In the genomic region with DNA sequence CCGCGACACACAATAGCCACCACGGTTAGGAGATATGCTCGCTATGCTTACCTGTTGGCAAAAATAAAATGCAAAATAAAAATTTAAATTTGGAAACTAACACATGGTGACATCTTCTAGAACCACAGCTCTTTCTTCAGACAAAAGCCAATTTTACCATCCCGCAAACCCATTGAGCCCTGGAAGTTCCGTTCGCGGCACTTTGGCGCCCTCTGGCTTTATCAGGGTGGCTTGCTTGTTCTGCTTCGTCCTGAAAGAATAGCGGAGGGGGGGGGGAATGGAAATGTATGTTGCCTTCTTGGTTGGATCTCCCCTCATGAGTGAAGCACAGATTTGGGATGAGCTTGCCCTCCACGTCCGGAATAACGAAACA, we compare ENCODE assay signal across 8 mouse cellular contexts. TPM values are rescaled to one million over a fixed set of nuclear protein-coding genes. Genes with fewer than 3 reads are reported as not detected.
DNase-seq lines count a peak whose midpoint lies in the region; ATAC-seq and TF ChIP-seq lines count a peak whose summit lies in the region.

No protein-coding gene starts in this region.

- peaks cover 0 to 3% of the 10 kb centered on the region in 2 experiments; a peak in 1 of 4 replicates for H3K4me1 ChIP-seq in ES-E14 (ENCODE audit: control insufficient read depth in 2 of 2, insufficient read depth in 2 of 2, low read length in 2 of 2, poor library complexity in 1 of 2)
- H3K4me1 ChIP-seq in cerebellum, adult 2 months (ENCODE audit: control insufficient read depth, insufficient read depth, low read length): 0 out of 2 replicates have a peak, but pooled peaks cover 2% of the 10 kb centered on the region
- H3K4me1 ChIP-seq in hindbrain, embryonic 11.5 days (replicated peaks; ENCODE audit: control insufficient read depth, insufficient read depth, low read length): no peaks in the 10 kb centered on the region
- H3K4me1 ChIP-seq in lung, postnatal 0 days (ENCODE audit: insufficient read depth, low read depth, low read length): no peaks in the 10 kb centered on the region

- H3K9ac ChIP-seq in ES-E14 (ENCODE audit: insufficient read depth, low read depth, low read length, poor library complexity, severe bottlenecking): peak overlapping the region; percentile 41; the same call in 1 of the 2 replicates
- peak overlapping the region; percentile 99 for H3K9ac ChIP-seq in hindbrain, embryonic 11.5 days (ENCODE audit: low read depth, low read length)
- H3K9ac ChIP-seq in lung, postnatal 0 days (replicated peaks; ENCODE audit: low read depth): no peak overlapping the region

- no peak for TF ChIP-seq POLR2A in cerebellum, adult 2 months (IDR thresholded peaks at IDR 0.05; ENCODE audit: borderline replicate concordance, insufficient read depth, low read length)

- H3K27ac ChIP-seq in ES-E14 (ENCODE audit: insufficient read depth, low read depth, low read length, poor library complexity, severe bottlenecking): no peak overlapping the region
- H3K27ac ChIP-seq in cerebellum, adult 2 months (ENCODE audit: insufficient read depth, low read length): no peak overlapping the region
- peak overlapping the region; percentile 95 for H3K27ac ChIP-seq in hindbrain, embryonic 11.5 days (ENCODE audit: low read depth, low read length)
- no peak overlapping the region for H3K27ac ChIP-seq in lung, postnatal 0 days (ENCODE audit: low read length)

- peaks cover 5% of the 10 kb centered on the region; the same call in 1 of the 2 replicates for H3K27me3 ChIP-seq in cerebellum, adult 2 months (ENCODE audit: control insufficient read depth, insufficient read depth, low read length)
- H3K27me3 ChIP-seq in hindbrain, embryonic 11.5 days (ENCODE audit: control insufficient read depth, insufficient read depth, low read length): no peaks in the 10 kb centered on the region
- no peaks in the 10 kb centered on the region for H3K27me3 ChIP-seq in lung, postnatal 0 days (replicated peaks; ENCODE audit: insufficient read depth, low read length)

- under 1% methylated on average over 14 of the region's 14 CpGs for WGBS in cerebellum, adult 2 months
- WGBS in hindbrain, embryonic 11.5 days: 2% methylated on average over 14 of the region's 14 CpGs
- under 1% methylated on average over 14 of the region's 14 CpGs for WGBS in lung, postnatal 0 days

- in situ Hi-C loops in ES-E14 (cut with MboI; ENCODE audit: low sequenced_read_pairs in 2 of 2, unreplicated experiment in 2 of 2): loop anchor here in 1 of 2 experiments (25.0 kb wide), 3 partner anchors 277 to 827 kb away; no protein-coding TSS in a partner anchor

- peak; percentile 15 for ATAC-seq in hindbrain, embryonic 11.5 days (ENCODE audit: low FRiP score)
- peak; percentile 58 for ATAC-seq in lung, postnatal 0 days

- TF ChIP-seq EP300 in lung, postnatal 0 days (IDR thresholded peaks at IDR 0.05): no peak

- peak; percentile 88 for DNase-seq in ES-E14 (ENCODE audit: low read depth, low spot score)
- DNase-seq in cerebellum, adult 2 months: peak; percentile 79 to 86
- DNase-seq in frontal cortex, adult 2 months (ENCODE audit: extremely low spot score in 1 of 2, low spot score in 1 of 2): peak; percentile 68 to 96
- DNase-seq in hindbrain, embryonic 11.5 days (ENCODE audit: low spot score): peak; percentile 94
- peak; percentile 85 for DNase-seq in layer of hippocampus, adult 9-11 months
- DNase-seq in lung, postnatal 0 days (ENCODE audit: low spot score): peak; percentile 88
- DNase-seq in ovary, postnatal 14 days (ENCODE audit: low spot score): peak; percentile 74
- peak; percentile 69 to 86 for DNase-seq in thymus, postnatal 10 days (ENCODE audit: low spot score in 2 of 2)

- H3K9me3 ChIP-seq in ES-E14 (ENCODE audit: control insufficient read depth, insufficient read depth, low read depth, low read length): no peaks in the 10 kb centered on the region
- no peaks in the 10 kb centered on the region for H3K9me3 ChIP-seq in hindbrain, embryonic 11.5 days (ENCODE audit: control insufficient read depth, low read length)
- H3K9me3 ChIP-seq in lung, postnatal 0 days (ENCODE audit: low read length): no peaks in the 10 kb centered on the region

- H3K4me2 ChIP-seq in hindbrain, embryonic 11.5 days (replicated peaks; ENCODE audit: low read depth, low read length): peak overlapping the region; percentile 51
- H3K4me2 ChIP-seq in lung, postnatal 0 days (replicated peaks; ENCODE audit: low read depth, low read length): peak overlapping the region; percentile 89

- no peaks in the 10 kb centered on the region; the same call in 1 of the 2 replicates for H3K36me3 ChIP-seq in ES-E14 (ENCODE audit: control insufficient read depth, insufficient read depth, low read length, poor library complexity, severe bottlenecking)
- no peaks in the 10 kb centered on the region for H3K36me3 ChIP-seq in hindbrain, embryonic 11.5 days (ENCODE audit: control insufficient read depth, insufficient read depth, low read length)
- H3K36me3 ChIP-seq in lung, postnatal 0 days (ENCODE audit: insufficient read depth, low read length): no peaks in the 10 kb centered on the region

- TF ChIP-seq CTCF in cerebellum, adult 2 months (IDR thresholded peaks at IDR 0.05; ENCODE audit: borderline replicate concordance, insufficient read depth, low read depth, low read length): peak; percentile 85
- peak; percentile 92 for TF ChIP-seq CTCF in lung, postnatal 0 days (IDR thresholded peaks at IDR 0.05)

- H3K4me3 ChIP-seq in ES-E14 (ENCODE audit: insufficient read depth in 1 of 2, low read depth in 1 of 2, low read length in 2 of 2, poor library complexity in 1 of 2, severe bottlenecking in 1 of 2): peak overlapping the region; percentile 79 to 85
- H3K4me3 ChIP-seq in cerebellum, adult 2 months (replicated peaks; ENCODE audit: insufficient read depth, low read depth, low read length): peak overlapping the region; percentile 52
- H3K4me3 ChIP-seq in hindbrain, embryonic 11.5 days (ENCODE audit: low read depth, low read length): peak overlapping the region; percentile 92
- H3K4me3 ChIP-seq in lung, postnatal 0 days (ENCODE audit: low read depth, low read length): peak overlapping the region; percentile 59

TF ChIP-seq in ES-E14, 5 proteins besides CTCF, POLR2A, EP300 and RAD21:
- TF ChIP-seq ZC3H11A (IDR thresholded peaks at IDR 0.05; ENCODE audit: borderline replicate concordance, low read depth, low read length): peak; percentile 99
- no peak for TF ChIP-seq ZNF384 (IDR thresholded peaks at IDR 0.05; ENCODE audit: low read depth, low read length)
- no peak for TF ChIP-seq MAFK (IDR thresholded peaks at IDR 0.05; ENCODE audit: insufficient read depth, low read depth, low read length)
- TF ChIP-seq CHD2 (IDR thresholded peaks at IDR 0.05; ENCODE audit: low read depth, low read length): no peak
- TF ChIP-seq HCFC1 (IDR thresholded peaks at IDR 0.05; ENCODE audit: borderline replicate concordance, insufficient read depth, low read length): peak; percentile 51; the same call in 1 of the 2 replicates

RNA-seq across cellular contexts. Expression of a gene that starts 1.2 kb away (rescaled TPM):
- total RNA-seq in ES-E14 (2012; rRNA removed): 66.8 and 120 TPM in 2 replicates
- 58.4 and 74.3 TPM in 2 replicates for polyA plus RNA-seq in cerebellum, adult 2 months (2012; rRNA removed)
- 503 and 548 TPM in 2 replicates for polyA plus RNA-seq in frontal cortex, adult 2 months (2012; rRNA removed)
- 130 and 214 TPM in 2 replicates for polyA plus RNA-seq in hindbrain, embryonic 11.5 days (2014; fragmentation: Nextera tagmentation; extraction: Ambion mirVana)
- 7.1 and 8.7 TPM in 2 replicates for polyA plus RNA-seq in lung, postnatal 0 days (2015; fragmentation: Nextera tagmentation; extraction: Ambion mirVana)
